Mouse (Mus musculus): Measurements from ENCODE around the gene Nkx2-4. TPM values are rescaled to one million over a fixed set of nuclear protein-coding genes. Genes with fewer than 3 reads are reported as not detected.

The Nkx2-4 gene
- polyA plus RNA-seq (2015; fragmentation: Nextera tagmentation; extraction: Ambion mirVana), result not detected in 2 replicates

DNA sequence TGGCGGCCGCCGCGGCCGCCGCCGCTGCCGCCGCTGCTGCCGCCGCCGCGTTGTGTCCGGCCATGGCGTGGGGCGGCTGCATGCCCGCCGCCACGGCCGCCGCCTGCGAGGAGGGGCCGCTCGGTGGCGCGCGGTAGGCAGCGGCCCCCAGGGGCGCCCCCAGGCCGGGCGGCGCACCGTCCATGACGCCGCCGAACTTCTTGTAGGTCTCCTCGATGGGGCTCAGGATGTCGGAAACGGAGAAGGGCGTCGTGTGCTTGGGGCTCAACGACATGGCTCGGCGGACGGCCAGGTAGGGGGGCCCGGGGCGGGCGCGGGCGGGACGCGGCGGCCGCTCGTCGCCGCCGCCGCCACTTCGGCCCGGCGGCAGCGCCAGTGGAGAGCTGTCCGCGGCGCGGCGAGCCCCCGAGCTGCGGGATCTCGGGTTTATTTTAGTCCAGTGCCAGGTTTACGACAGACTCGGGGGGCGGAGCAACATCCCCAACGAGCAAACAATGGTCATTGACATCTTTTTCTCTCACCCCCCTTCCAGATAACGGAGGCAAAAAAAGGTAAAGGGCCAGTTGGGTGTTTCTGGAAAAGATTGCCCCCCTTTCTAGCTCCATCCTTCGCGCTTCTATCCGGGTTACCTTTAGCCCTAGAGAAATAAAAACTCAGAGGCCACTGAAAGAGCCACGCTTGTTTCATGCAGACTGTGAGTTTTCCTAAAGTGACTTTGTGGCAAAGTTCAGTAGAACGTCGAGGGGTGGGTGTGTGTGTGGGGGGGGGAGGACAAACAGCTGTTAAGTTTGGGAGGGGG lies at the start of gene Nkx2-4:
Nkx2-4 (minus strand) TSS at position 374 of the 799 bp plus-strand sequence.
- H3K4me1 ChIP-seq (replicated peaks), result peaks cover 17% of the 10 kb centered on the region
- peaks cover 82% of the 10 kb centered on the region for H3K27me3 ChIP-seq
- peak within 1 kb of the TSS; percentile 44 for H3K4me2 ChIP-seq
- H3K9ac ChIP-seq, result no peak within 1 kb of the TSS
- WGBS, result under 1% methylated on average over 43 of the region's 82 CpGs
- no peaks in the 10 kb centered on the region for H3K9me3 ChIP-seq
- H3K27ac ChIP-seq, result no peak within 1 kb of the TSS
- H3K4me3 ChIP-seq, result peak within 1 kb of the TSS; percentile 31
- H3K36me3 ChIP-seq, result no peaks in the 10 kb centered on the region
- ATAC-seq (ENCODE audit: low FRiP score), result peak; percentile 32; the same call in 1 of the 2 replicates

DNA sequence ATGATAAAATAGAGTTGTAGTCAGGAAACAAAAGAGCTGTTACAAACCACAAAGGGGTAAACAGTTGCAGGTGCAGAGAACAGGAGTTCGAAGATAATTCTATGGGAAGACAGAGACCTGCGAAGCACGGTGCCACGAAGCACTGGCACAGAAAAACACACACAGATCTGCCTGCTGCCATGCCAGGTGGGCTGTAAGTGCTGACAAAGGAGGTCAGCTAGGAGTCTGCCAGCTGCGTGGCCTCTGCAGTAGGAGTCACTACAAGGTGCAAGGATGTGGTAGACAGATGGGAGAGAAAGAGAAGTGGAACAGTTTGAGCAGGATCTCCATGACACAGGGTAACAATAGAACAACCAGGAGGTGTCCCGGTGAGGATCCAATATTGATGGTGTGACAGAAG lies 42.1 kb upstream of the Nkx2-4 start:
- 77% methylated on average over 6 of the region's 6 CpGs for WGBS
- Histone ChIP-seq H3K27ac (no peak overlapping the region), H3K4me2 (no peak overlapping the region), H3K9ac (no peak overlapping the region), H3K9me3 (no peaks in the 10 kb centered on the region), H3K4me3 (no peak overlapping the region), H3K4me1 (replicated peaks) (no peaks in the 10 kb centered on the region), H3K27me3 (no peaks in the 10 kb centered on the region), H3K36me3 (no peaks in the 10 kb centered on the region)
- no peak for ATAC-seq (ENCODE audit: low FRiP score)

DNA sequence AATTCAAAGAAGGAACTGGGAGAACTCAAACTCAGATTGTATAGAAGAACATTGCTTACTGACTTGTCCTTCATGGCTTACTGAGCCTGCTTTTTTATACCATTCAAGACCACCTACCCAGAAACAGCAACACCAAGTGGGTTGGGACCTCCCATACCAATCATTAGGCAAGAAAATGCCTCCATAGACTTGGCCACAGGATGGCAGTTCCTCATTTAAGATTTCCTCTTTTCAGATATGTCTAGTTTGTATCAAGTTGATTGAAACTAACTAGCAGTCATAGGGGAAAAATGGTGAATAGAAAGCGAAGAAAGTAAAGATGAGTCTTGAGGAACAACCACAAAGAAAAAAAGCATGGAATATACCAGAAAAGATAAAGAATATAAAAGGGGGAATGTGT lies 34.5 kb upstream of the Nkx2-4 start:
- no peaks in the 10 kb centered on the region for H3K27me3 ChIP-seq
- no peak overlapping the region for H3K4me3 ChIP-seq
- H3K36me3 ChIP-seq, result no peaks in the 10 kb centered on the region
- no peak overlapping the region for H3K9ac ChIP-seq
- H3K4me1 ChIP-seq (replicated peaks), result no peaks in the 10 kb centered on the region
- H3K9me3 ChIP-seq, result no peaks in the 10 kb centered on the region
- no peak overlapping the region for H3K27ac ChIP-seq
- WGBS, result 86% methylated on average over 1 of the region's 1 CpGs
- H3K4me2 ChIP-seq, result no peak overlapping the region
- no peak for ATAC-seq (ENCODE audit: low FRiP score)

DNA sequence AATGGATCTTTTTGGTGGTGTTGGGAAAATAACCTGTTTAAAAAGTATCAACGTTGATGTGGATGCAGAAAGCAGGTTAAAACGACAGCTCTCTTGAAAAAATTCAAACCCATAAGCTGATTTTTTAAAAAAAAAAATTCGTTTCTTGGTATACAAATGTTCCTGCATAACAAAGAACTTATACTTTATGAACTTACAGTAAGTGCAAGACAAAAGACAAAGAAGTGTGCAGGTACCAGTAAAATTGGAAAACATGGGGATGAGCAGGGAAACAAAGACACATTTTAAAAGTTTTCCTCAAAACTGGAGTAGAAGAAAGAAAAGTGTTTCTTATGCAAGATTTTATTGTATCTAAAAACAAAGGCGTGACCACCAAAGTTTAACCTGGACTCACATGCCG lies 1.2 kb upstream of the Nkx2-4 start:
- no peak overlapping the region for H3K4me3 ChIP-seq
- H3K4me1 ChIP-seq (replicated peaks), result peaks cover 17% of the 10 kb centered on the region
- H3K27me3 ChIP-seq, result peaks cover 74% of the 10 kb centered on the region
- ATAC-seq (ENCODE audit: low FRiP score), result no peak
- 15% methylated on average over 5 of the region's 5 CpGs for WGBS
- H3K4me2 ChIP-seq, result no peak overlapping the region
- H3K9ac ChIP-seq, result no peak overlapping the region
- H3K36me3 ChIP-seq, result no peaks in the 10 kb centered on the region
- H3K9me3 ChIP-seq, result no peaks in the 10 kb centered on the region
- H3K27ac ChIP-seq, result no peak overlapping the region

DNA sequence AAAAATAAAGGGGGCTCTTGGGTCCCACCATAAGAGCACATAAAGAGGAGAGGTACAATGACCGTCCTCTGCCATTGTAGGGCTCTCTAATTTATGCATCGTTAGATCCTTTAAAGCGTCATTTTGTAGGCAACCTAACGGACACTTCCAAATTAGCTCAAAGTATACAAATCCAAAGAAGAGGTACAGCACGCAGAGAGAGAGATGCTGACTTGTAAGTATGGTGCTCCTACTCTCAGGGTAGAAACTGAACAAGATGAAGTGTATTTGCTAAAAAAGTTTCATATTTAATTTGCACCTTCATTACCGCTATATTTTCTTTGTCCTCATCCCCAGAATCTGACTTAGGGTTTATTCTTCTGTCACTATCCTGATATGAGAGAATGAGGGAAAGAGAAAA lies 692 bp upstream of the Nkx2-4 start:
- H3K9me3 ChIP-seq, result no peaks in the 10 kb centered on the region
- no peak overlapping the region for H3K27ac ChIP-seq
- H3K36me3 ChIP-seq, result no peaks in the 10 kb centered on the region
- H3K4me1 ChIP-seq (replicated peaks), result peaks cover 17% of the 10 kb centered on the region
- ATAC-seq (ENCODE audit: low FRiP score), result no peak
- no peak overlapping the region for H3K9ac ChIP-seq
- WGBS, result 4% methylated on average over 6 of the region's 6 CpGs
- no peak overlapping the region for H3K4me2 ChIP-seq
- peaks cover 79% of the 10 kb centered on the region for H3K27me3 ChIP-seq
- H3K4me3 ChIP-seq, result no peak overlapping the region

DNA sequence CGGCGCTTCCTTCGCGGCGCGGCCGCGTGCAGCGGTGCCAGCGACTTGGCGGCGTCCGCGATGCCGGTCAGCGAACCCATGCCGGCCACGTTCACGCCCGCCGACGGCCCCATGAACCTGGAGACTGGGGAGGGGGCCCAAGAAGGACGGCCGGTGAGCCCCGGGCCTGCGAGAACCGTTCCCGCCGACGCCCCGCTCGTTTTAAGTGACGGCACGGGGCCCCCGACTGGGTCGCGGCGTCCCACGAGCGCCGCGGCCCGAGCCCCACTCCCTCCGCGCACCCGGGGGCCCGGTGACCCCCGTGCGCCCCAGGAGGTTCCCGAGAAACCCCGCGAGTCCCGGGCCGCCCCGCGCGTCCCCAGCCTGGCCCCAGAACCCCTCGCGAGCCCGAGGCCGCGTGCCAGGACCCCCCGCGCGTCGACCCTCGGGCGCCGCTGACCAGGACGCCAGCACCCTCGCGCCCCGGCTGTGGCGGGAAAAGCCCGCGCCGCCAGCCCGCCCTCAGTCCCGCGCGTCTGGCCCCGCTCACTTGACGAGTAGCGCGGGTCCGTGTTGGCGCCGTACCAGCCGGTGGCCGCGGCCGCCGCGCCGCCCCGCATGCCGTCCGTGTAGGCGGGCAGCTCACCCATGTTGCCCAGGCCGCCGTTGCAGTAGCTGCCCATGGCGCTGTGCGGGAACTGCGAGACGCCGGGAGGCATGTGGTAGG lies 726 bp downstream of the Nkx2-4 start:
- Histone ChIP-seq H3K36me3 (no peaks in the 10 kb centered on the region), H3K9ac (no peak overlapping the region), H3K9me3 (no peaks in the 10 kb centered on the region), H3K27me3 (peaks cover 84% of the 10 kb centered on the region), H3K4me2 (peak overlapping the region; percentile 44), H3K4me1 (replicated peaks) (peaks cover 17% of the 10 kb centered on the region), H3K4me3 (peak overlapping the region; percentile 31), H3K27ac (no peak overlapping the region)
- ATAC-seq (ENCODE audit: low FRiP score), result peak; percentile 27; the same call in 1 of the 2 replicates
- WGBS, result under 1% methylated on average over 85 of the region's 106 CpGs

DNA sequence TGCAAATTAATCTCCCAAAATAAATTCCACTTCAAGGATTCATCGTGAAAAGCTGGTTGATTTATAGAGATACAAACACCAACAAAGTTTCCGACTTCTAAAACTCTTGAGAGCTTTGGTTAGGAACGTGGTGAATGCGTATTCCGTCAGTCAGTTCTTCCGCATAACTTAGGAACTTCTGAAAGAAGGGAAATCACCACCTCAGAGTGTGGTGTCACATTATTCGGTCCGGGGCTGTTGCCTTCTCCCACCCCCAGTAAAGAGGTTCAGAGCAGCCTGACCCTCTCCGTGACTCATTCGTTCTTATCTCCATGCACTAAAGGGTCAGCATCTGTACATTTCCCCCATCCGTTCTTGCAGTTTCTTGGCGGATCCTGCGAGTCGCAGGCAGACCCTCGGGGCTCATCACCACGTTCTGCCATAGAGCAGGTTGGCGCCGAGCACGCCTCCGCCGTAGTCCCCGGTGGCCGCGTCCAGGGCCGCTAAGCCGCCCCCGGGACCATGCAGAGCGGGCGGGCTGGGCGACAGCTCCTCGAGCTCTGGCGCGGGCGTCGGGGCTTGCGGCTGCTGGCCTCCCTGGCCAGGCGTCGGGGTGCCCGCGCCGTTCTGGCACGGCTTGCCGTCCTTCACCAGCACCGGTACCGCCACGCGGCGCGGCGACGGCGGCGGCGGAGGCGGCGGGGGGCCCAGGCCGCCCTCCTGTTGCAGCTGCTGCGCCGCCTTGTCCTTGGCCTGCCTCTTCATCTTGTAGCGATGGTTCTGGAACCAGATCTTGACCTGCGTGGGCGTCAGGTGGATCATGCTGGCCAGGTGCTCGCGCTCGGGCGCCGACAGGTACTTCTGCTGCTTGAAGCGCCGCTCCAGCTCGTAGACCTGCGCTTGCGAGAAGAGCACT lies 1.5 kb downstream of the Nkx2-4 start:
- no peaks in the 10 kb centered on the region for H3K36me3 ChIP-seq
- no peak overlapping the region for H3K27ac ChIP-seq
- peaks cover 92% of the 10 kb centered on the region for H3K27me3 ChIP-seq
- peaks cover 17% of the 10 kb centered on the region for H3K4me1 ChIP-seq (replicated peaks)
- H3K4me2 ChIP-seq, result no peak overlapping the region
- H3K9me3 ChIP-seq, result no peaks in the 10 kb centered on the region
- H3K4me3 ChIP-seq, result peak overlapping the region; percentile 31; the same call in 1 of the 2 replicates
- under 1% methylated on average over 56 of the region's 72 CpGs for WGBS
- no peak overlapping the region for H3K9ac ChIP-seq
- ATAC-seq (ENCODE audit: low FRiP score), result peak; percentile 44; the same call in 1 of the 2 replicates

DNA sequence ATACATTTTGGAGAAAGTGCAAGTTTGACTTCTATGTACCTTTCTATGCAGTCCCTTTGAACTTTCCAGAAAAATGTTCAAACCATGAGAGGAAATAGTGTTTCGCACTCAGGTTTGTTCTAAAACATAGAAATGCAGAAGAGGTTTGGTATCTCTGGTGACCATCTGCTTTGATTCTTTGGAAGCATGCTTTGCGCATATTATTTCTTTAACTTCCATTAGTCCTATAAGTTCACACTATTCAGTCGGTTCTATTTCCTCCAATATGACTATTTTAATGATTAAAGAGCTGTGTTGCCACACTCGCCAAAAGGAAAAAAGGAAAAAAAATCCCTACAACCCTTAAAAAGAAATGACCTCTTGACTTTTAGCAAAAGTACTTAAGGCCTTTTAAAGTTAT lies 2.9 kb downstream of the Nkx2-4 start:
- H3K27ac ChIP-seq, result no peak overlapping the region
- no peak overlapping the region for H3K4me3 ChIP-seq
- 61% methylated on average over 4 of the region's 4 CpGs for WGBS
- H3K36me3 ChIP-seq, result peaks cover 3% of the 10 kb centered on the region; the same call in 1 of the 2 replicates
- H3K9ac ChIP-seq, result no peak overlapping the region
- H3K9me3 ChIP-seq, result no peaks in the 10 kb centered on the region
- H3K4me2 ChIP-seq, result no peak overlapping the region
- ATAC-seq (ENCODE audit: low FRiP score), result no peak
- H3K27me3 ChIP-seq, result peaks cover 90% of the 10 kb centered on the region
- peaks cover 17% of the 10 kb centered on the region for H3K4me1 ChIP-seq (replicated peaks)

DNA sequence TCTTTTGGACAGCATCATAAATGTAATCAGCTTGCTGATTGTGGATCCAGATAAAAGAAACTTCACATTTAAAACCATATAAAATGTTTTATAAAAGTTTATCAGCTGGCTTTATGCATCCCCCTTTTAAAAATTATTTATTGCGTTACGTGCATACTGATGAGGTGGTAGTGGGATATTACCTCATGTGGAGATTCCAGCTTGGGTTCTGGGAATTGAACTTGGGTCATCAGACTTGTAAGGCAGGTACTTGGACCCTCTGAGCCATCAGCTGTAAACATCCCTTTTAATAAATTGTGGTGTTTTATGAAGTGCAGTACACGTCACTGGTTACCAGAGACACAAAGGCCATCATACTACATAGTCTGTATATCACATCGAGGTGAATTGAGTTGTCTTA lies 10.8 kb downstream of the Nkx2-4 start:
- H3K36me3 ChIP-seq, result peaks cover 19% of the 10 kb centered on the region
- H3K9ac ChIP-seq, result no peak overlapping the region
- H3K27me3 ChIP-seq, result peaks cover 17% of the 10 kb centered on the region
- H3K4me1 ChIP-seq (replicated peaks), result no peaks in the 10 kb centered on the region
- H3K9me3 ChIP-seq, result no peaks in the 10 kb centered on the region
- no peak overlapping the region for H3K27ac ChIP-seq
- ATAC-seq (ENCODE audit: low FRiP score), result no peak
- no peak overlapping the region for H3K4me3 ChIP-seq
- 94% methylated on average over 4 of the region's 4 CpGs for WGBS
- no peak overlapping the region for H3K4me2 ChIP-seq

DNA sequence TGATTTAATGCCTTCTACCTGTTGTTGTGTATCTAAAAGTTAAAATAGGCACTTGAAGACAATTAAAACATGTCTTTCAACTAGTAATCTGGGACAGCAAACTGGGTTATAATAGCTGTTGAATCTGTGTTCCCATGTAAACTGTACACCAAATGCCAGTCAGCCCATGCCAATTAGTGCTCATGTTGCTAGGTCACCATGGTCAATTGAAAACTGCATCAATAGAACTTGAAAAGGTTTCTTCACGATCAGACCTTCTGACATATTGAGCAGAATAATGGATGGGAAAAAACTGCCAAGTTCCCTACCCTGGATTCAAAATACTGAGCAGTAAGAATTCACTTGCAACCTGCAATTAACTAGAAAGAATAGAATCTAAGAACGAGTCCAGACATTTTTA lies 11.3 kb downstream of the Nkx2-4 start:
- Histone ChIP-seq H3K4me2 (no peak overlapping the region), H3K9ac (no peak overlapping the region), H3K27ac (no peak overlapping the region), H3K4me3 (no peak overlapping the region), H3K36me3 (peaks cover 23% of the 10 kb centered on the region), H3K27me3 (peaks cover 12% of the 10 kb centered on the region), H3K4me1 (replicated peaks) (no peaks in the 10 kb centered on the region), H3K9me3 (no peaks in the 10 kb centered on the region)
- WGBS, result 58% methylated on average over 2 of the region's 2 CpGs
- ATAC-seq (ENCODE audit: low FRiP score), result no peak

DNA sequence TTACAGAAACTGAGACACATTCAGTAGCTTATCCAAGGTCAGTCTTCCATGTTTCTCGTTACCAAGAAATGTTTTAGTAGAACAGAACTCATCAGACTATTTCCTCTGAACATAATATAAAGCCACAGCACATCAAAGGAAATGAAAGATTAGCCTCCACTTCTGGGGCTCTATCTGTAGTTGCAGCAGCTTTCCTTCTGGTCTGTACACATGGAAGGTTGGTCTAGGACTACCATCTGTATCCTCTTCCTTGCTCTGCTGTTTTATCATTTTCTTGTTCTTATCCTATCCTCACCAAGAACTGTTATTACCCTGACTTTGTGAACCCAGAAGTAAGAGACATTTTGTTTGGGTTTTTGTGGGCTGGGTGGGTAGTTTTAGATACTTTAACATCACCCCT lies 14.9 kb downstream of the Nkx2-4 start:
- Histone ChIP-seq H3K9ac (no peak overlapping the region), H3K4me1 (replicated peaks) (0 out of 2 replicates have a peak, but pooled peaks cover 3% of the 10 kb centered on the region)
- no peak for ATAC-seq (ENCODE audit: low FRiP score)

DNA sequence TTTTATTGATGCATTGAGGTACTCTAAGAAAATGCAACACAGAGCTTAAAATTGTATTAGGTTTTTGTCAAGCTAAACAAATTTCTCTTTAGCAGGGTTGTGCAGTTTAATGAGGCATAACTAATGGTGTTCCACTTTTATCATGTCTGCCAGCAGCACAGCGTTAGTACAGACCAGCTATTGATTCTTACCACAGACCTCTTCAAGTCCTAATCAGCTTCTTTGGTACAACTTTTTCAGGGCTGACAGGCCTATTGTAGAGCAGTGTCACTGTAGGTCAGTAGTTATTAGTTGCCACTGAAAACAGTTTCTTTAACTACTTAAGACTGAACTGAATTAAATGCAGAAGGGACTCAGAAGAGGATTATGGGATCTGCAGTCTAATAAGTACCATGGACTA lies 16.2 kb downstream of the Nkx2-4 start:
- H3K4me1 ChIP-seq (replicated peaks), result 0 out of 2 replicates have a peak, but pooled peaks cover 3% of the 10 kb centered on the region
- WGBS, result 18% methylated on average over 1 of the region's 1 CpGs
- H3K4me3 ChIP-seq, result no peak overlapping the region
- ATAC-seq (ENCODE audit: low FRiP score), result 0 out of 2 replicates have a peak, but pooled peaks have one; percentile 49
- H3K4me2 ChIP-seq, result no peak overlapping the region
- peaks cover 25% of the 10 kb centered on the region for H3K36me3 ChIP-seq
- H3K27ac ChIP-seq, result no peak overlapping the region
- H3K9me3 ChIP-seq, result no peaks in the 10 kb centered on the region
- H3K27me3 ChIP-seq, result no peaks in the 10 kb centered on the region
- no peak overlapping the region for H3K9ac ChIP-seq

More for the DNA sequence above, 14.9 kb downstream of the Nkx2-4 start:
- no peaks in the 10 kb centered on the region for H3K27me3 ChIP-seq
- 95% methylated on average over 1 of the region's 1 CpGs for WGBS
- no peaks in the 10 kb centered on the region for H3K9me3 ChIP-seq
- no peak overlapping the region for H3K27ac ChIP-seq
- peaks cover 20% of the 10 kb centered on the region for H3K36me3 ChIP-seq
- H3K4me2 ChIP-seq, result no peak overlapping the region
- H3K4me3 ChIP-seq, result no peak overlapping the region

All from hindbrain, embryonic 13.5 days (tissue).